Mouse (Mus musculus) intestine, embryonic 14.5 days (tissue): ENCODE results near the gene Thoc2. TPM values are rescaled to one million over a fixed set of nuclear protein-coding genes. Genes with fewer than 3 reads are reported as not detected.

ENCODE experiments used
- ATAC-seq: fragments of 200-750 bp; cut with Nextera tagmentation; replicated peaks from 2 replicates; pipeline ENCODE4 v1.8.0; 2017; ENCODE audit warnings: low read depth, moderate number of reproducible peaks, moderate TSS enrichment, moderate library complexity; ENCODE audit not compliant: low FRiP score, low TSS enrichment
- DNase-seq: peaks from one replicate; pipeline ENCODE4 v3.0.0-alpha.2; 2018; ENCODE audit warnings: low spot score
- H3K27ac ChIP-seq: fragments of 300-500 bp; sonication (generic); 2 replicates; pipeline ENCODE4 v1.5.1; 2014; ENCODE audit warnings: low read depth, mild to moderate bottlenecking, control low read depth
- H3K27me3 ChIP-seq: fragments of 300-500 bp; sonication (generic); replicated peaks from 2 replicates; pipeline ENCODE4 v1.6.1; 2014; ENCODE audit warnings: low read length, control low read depth; ENCODE audit not compliant: control insufficient read depth, insufficient read depth
- H3K36me3 ChIP-seq: fragments of 300-500 bp; sonication (generic); 2 replicates; pipeline ENCODE4 v1.6.1; 2014; ENCODE audit warnings: low read length, control low read depth; ENCODE audit not compliant: control insufficient read depth, insufficient read depth
- H3K4me1 ChIP-seq: fragments of 300-500 bp; sonication (generic); replicated peaks from 2 replicates; pipeline ENCODE4 v1.6.1; 2014; ENCODE audit warnings: low read length, control low read depth, mixed read lengths; ENCODE audit not compliant: control insufficient read depth, insufficient read depth
- H3K4me2 ChIP-seq: fragments of 300-500 bp; sonication (generic); 2 replicates; pipeline ENCODE4 v1.6.1; 2014; ENCODE audit warnings: low read length
- H3K4me3 ChIP-seq: fragments of 300-500 bp; sonication (generic); 2 replicates; pipeline ENCODE4 v1.5.1; 2014; ENCODE audit warnings: low read depth, low read length, control low read depth, mixed read lengths
- H3K9ac ChIP-seq: fragments of 300-500 bp; sonication (generic); 2 replicates; pipeline ENCODE4 v1.6.1; 2014; ENCODE audit warnings: mild to moderate bottlenecking, low read length
- H3K9me3 ChIP-seq: fragments of 300-500 bp; sonication (generic); 2 replicates; pipeline ENCODE4 v1.6.1; 2016; ENCODE audit warnings: low read length, control low read depth; ENCODE audit not compliant: control insufficient read depth
- WGBS: fragments of 180-500 bp; shearing (Covaris S2); extraction: QIAGEN DNeasy Blood & Tissue Kit; methylation state at CpG from one replicate; pipeline ENCODE4 v1.1.7; 2014; 5-methylcytosine and 5-hydroxymethylcytosine counted together
- microRNA-seq: library from miRNA; unstranded; fragments of <30 nt; microRNA quantifications from one replicate; pipeline ENCODE4, GENCODE M21; 2016
- polyA plus RNA-seq: library from polyadenylated mRNA; unstranded; fragments of >200 nt; fragmentation: Nextera tagmentation; extraction: Ambion mirVana; gene quantifications from 2 replicates; pipeline ENCODE4 v1.2.1, GENCODE M21; 2014

The Thoc2 gene
- polyA plus RNA-seq, 1 experiment from 2014 or later, result 77.8 TPM

DNA sequence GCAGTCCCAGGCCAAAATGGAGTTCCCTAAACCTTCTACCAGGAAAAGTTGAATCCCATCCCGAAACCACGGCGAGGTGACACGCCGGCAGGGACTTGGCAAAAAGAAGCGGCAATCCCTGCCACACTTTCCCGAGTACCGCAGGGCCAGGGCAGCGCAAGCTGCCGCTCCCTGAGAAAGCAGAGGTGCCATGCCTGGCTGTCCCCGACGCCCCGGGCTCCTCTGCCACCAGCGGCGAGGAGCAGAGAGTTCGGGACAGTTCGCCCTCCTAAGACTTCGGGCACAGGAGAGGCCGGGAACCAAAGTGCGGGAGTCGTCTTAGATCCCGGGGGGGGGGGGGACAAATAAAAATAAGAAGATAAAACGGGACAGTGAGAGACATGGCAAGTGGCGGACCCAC lies 9.5 kb downstream of the Thoc2 start:
- Histone ChIP-seq H3K4me2 (peak overlapping the region; percentile 55), H3K4me3 (peak overlapping the region; percentile 54), H3K27ac (peak overlapping the region; percentile 80), H3K9ac (peak overlapping the region; percentile 73), H3K27me3 (no peaks in the 10 kb centered on the region), H3K9me3 (no peaks in the 10 kb centered on the region), H3K4me1 (no peaks in the 10 kb centered on the region), H3K36me3 (no peaks in the 10 kb centered on the region)
- ATAC-seq (peak; percentile 40), DNase-seq (peak; percentile 59)
- WGBS, result 6% methylated on average over 24 of the region's 24 CpGs

DNA sequence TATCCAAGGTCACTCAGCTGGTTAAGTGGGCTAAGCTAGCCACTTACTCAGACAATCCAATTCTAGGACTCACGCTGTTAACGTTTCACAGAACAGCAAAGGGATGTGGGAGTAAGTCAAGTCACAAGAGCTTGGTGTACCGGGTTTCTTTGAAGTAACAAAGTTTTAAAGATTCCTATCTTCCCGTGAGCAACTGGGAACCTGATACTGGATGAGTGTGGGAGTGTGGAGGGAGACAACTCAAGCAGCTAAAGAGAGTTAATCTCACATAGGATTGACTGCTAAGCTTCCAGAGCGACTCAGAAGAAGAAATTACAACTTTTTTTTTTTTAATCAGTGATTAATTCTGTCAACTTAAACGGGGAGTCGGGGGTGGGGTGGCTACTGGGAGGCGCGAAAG lies 10.0 kb downstream of the Thoc2 start:
- H3K4me3 ChIP-seq, result peak overlapping the region; percentile 54
- no peaks in the 10 kb centered on the region for H3K27me3 ChIP-seq
- ATAC-seq (no peak), DNase-seq (peak; percentile 48)
- no peak overlapping the region for H3K27ac ChIP-seq
- H3K9ac ChIP-seq, result peak overlapping the region; percentile 73; the same call in 1 of the 2 replicates
- 13% methylated on average over 9 of the region's 9 CpGs for WGBS
- H3K4me2 ChIP-seq, result peak overlapping the region; percentile 55
- H3K9me3 ChIP-seq, result no peaks in the 10 kb centered on the region
- no peaks in the 10 kb centered on the region for H3K36me3 ChIP-seq
- H3K4me1 ChIP-seq, result no peaks in the 10 kb centered on the region

DNA sequence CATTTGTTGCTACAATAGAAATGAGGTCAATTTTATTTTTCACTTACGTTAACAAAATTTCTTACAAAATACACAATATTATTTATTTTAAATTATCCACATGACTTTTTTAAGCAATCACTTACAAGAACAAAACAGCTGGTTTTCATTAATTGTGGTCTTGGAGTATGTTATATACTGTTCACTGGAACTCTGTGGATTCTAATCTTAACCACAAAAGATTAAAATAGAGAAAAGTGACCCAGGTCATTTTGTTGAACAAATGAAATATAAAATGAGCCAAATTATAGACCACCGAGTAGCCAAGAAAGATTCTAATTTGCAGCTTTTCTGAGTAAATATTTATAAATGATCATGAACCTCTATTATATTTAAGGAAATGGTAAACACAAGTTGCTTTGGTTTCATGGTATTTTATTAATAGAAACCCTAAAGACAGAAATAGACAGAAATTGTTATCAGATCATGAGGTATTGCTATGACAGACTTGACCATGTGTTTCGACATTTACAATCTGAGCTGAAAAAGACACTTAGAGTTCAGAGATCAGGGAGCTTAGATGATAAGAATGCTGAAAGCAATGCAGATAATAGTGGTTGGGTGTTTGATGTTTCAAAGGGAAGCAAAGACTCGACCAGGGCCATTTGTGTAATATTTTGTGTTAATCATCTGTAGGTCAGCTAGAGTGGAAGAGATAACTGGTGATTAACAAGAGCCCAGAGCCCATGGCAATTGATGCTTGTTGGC lies 35.5 kb downstream of the Thoc2 start:
- WGBS, result 53% methylated on average over 4 of the region's 4 CpGs
- Histone ChIP-seq H3K36me3 (no peaks in the 10 kb centered on the region), H3K4me3 (no peak overlapping the region), H3K9me3 (no peaks in the 10 kb centered on the region), H3K27ac (no peak overlapping the region), H3K27me3 (no peaks in the 10 kb centered on the region), H3K4me1 (no peaks in the 10 kb centered on the region), H3K4me2 (no peak overlapping the region), H3K9ac (no peak overlapping the region)
- ATAC-seq (no peak), DNase-seq (no peak)

DNA sequence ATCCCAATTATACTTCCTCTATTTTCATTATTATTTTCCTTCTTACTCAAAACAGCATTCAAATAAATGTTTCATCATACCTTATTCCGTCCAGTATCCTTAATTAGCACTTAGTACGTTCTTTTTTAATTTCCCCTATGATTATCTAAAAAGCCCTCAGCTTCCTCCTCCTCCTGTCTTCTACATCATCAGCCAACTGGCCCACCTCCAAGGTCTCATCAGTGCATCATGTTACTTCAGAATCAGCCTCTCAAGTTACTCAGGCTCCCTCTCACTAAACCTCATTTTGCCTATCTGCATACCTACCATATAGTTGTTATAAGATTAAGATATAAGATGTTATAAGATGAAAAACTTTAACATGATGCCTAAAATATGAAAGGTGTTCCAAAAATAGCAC lies 43.9 kb downstream of the Thoc2 start:
- DNase-seq, result no peak
- H3K4me2 ChIP-seq, result no peak overlapping the region
- no peaks in the 10 kb centered on the region for H3K36me3 ChIP-seq
- no peak overlapping the region for H3K4me3 ChIP-seq
- ATAC-seq, result no peak
- H3K9me3 ChIP-seq, result no peaks in the 10 kb centered on the region
- H3K9ac ChIP-seq, result no peak overlapping the region
- H3K27me3 ChIP-seq, result no peaks in the 10 kb centered on the region
- 93% methylated on average over 2 of the region's 2 CpGs for WGBS
- H3K4me1 ChIP-seq, result no peaks in the 10 kb centered on the region
- H3K27ac ChIP-seq, result no peak overlapping the region

DNA sequence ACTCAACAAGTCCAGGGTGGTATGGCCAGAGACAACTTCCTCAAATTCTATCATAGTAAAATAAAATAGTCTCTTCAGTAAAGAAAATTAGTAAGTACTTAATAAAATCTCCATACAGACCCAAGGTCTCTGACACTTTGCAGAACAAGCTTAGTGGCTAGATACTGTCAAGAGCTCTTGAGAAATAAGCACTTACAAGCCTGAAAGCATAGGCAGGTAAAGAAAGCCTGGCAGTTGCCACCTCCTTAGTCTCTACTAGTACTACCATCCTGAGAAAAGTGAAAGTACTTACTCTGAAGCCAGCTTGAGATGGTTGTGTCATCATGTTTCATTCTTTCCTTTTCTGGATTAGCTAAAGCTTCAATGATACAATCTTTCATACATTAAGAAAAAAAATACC lies 82.7 kb downstream of the Thoc2 start:
- H3K36me3 ChIP-seq, result peaks cover 10% of the 10 kb centered on the region
- no peaks in the 10 kb centered on the region for H3K27me3 ChIP-seq
- H3K4me1 ChIP-seq, result no peaks in the 10 kb centered on the region
- H3K9ac ChIP-seq, result no peak overlapping the region
- no peak overlapping the region for H3K27ac ChIP-seq
- no peak overlapping the region for H3K4me2 ChIP-seq
- no peak for ATAC-seq
- no peaks in the 10 kb centered on the region for H3K9me3 ChIP-seq
- no peak overlapping the region for H3K4me3 ChIP-seq
- DNase-seq, result no peak

DNA sequence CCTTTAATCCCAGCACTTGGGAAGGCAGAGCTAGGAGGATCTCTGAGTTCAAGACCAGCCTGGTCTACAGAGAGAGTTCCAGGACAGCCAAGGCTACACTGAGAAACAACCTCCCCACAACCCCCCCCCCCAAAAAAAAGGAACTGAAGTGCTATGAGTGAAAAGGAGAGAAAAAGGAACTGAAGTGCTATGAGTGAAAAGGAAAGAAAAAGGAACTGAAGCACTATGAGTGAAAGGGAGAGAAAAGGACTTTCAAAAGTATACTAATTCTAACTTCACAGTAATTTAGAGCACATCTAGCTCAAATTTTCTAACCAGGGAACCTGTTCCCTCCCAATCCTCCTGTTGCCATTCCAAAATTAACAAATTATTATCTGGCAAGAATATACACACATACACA lies 114.9 kb downstream of the Thoc2 start:
- no peak overlapping the region for H3K4me2 ChIP-seq
- no peak overlapping the region for H3K9ac ChIP-seq
- H3K9me3 ChIP-seq, result no peaks in the 10 kb centered on the region
- H3K4me1 ChIP-seq, result no peaks in the 10 kb centered on the region
- ATAC-seq (no peak), DNase-seq (no peak)
- no peak overlapping the region for H3K4me3 ChIP-seq
- H3K27me3 ChIP-seq, result no peaks in the 10 kb centered on the region
- H3K27ac ChIP-seq, result no peak overlapping the region
- peaks cover 4% of the 10 kb centered on the region; the same call in 1 of the 2 replicates for H3K36me3 ChIP-seq

DNA sequence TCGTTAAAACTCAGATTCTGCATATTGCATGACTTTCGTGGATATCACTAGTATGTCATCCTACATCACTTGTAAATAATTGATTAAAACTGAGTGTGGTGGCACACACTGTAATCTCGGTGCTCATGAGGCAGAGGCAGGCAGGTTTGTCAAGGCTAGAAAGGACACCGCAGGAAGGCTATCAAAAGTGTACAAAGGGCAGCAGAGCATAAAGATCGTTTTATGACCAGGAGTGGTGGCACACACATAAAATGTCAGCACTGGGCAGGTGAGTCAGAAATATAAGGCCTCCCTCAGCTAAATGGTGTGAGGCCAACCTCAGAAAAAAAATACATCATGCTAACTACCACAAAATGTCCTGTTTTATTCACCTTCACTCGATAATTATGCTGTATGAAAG lies 127.2 kb downstream of the Thoc2 start:
- ATAC-seq, result no peak
- H3K9me3 ChIP-seq, result no peaks in the 10 kb centered on the region
- H3K9ac ChIP-seq, result no peak overlapping the region
- H3K27ac ChIP-seq, result no peak overlapping the region
- DNase-seq, result no peak
- H3K4me2 ChIP-seq, result no peak overlapping the region
- H3K4me1 ChIP-seq, result no peaks in the 10 kb centered on the region
- WGBS, result 87% methylated on average over 6 of the region's 6 CpGs
- no peak overlapping the region for H3K4me3 ChIP-seq
- H3K36me3 ChIP-seq, result no peaks in the 10 kb centered on the region
- H3K27me3 ChIP-seq, result no peaks in the 10 kb centered on the region

Small RNAs within 50 kb of the gene (microRNA-seq; reads per million reads assigned to microRNA genes)
- gene Gm44490, result not detected

Other genes starting within 250 kb of the Thoc2 start
- gene Xiap, start 139.0 kb upstream of the Thoc2 start, polyA plus RNA-seq, result 17.6 and 19.1 TPM in 2 replicates
- 46.8 and 49.8 TPM in 2 replicates for gene Stag2, start 228.6 kb upstream of the Thoc2 start, polyA plus RNA-seq